Mouse (Mus musculus) MEL (cell line): ENCODE measurements at regions not wholly inside any gene's neighbourhood (a gene's known extent, or its start where the extent isn't known, plus 50 kb on each side); places are given as distances from the start of the nearest gene placed in this dataset.

Source experiments
- DNase-seq: peaks from one replicate; pipeline ENCODE4 v3.0.0; 2011; ENCODE audit warnings: low read depth, low spot score
- H3K27ac ChIP-seq: 2 replicates; pipeline ENCODE4 v1.5.1; 2012; ENCODE audit warnings: low read depth, mild to moderate bottlenecking, control low read depth, low read length, moderate library complexity; ENCODE audit not compliant: control insufficient read depth
- H3K27me3 ChIP-seq, 2 experiments: fragments of 150-350 bp in 1 of 2; sonication (generic) in 1 of 2; 2 replicates each; pipeline ENCODE4 v1.6.1; 2012; ENCODE audit warnings: low read length in 2 of 2, mild to moderate bottlenecking in 2 of 2, improper control_type of control experiment in 1 of 2, moderate library complexity in 1 of 2; ENCODE audit not compliant: insufficient read depth in 2 of 2, control insufficient read depth in 1 of 2
- H3K36me3 ChIP-seq, 2 experiments: 2 replicates each; pipeline ENCODE4 v1.6.1; 2012 to 2014; ENCODE audit warnings: low read length in 2 of 2, improper control_type of control experiment in 1 of 2, inconsistent platforms in 1 of 2, mild to moderate bottlenecking in 1 of 2; ENCODE audit not compliant: insufficient read depth in 2 of 2, control insufficient read depth in 1 of 2
- H3K4me1 ChIP-seq, 2 experiments: fragments of 150-350 bp in 1 of 2; sonication (generic) in 1 of 2; 2 replicates each; pipeline ENCODE4 v1.6.1; 2012; ENCODE audit warnings: low read length in 2 of 2, improper control_type of control experiment in 1 of 2, mild to moderate bottlenecking in 1 of 2; ENCODE audit not compliant: insufficient read depth in 2 of 2, control insufficient read depth in 1 of 2
- H3K4me3 ChIP-seq, 2 experiments: fragments of 150-350 bp in 1 of 2; sonication (generic) in 1 of 2; 2 replicates each; pipeline ENCODE4 v1.5.1; 2012; ENCODE audit warnings: low read depth in 2 of 2, low read length in 2 of 2, mild to moderate bottlenecking in 2 of 2, moderate library complexity in 2 of 2, control low read depth in 1 of 2, improper control_type of control experiment in 1 of 2; ENCODE audit not compliant: control insufficient read depth in 1 of 2, insufficient read depth in 1 of 2
- H3K79me2 ChIP-seq: 2 replicates; pipeline ENCODE4 v1.6.1; 2012; ENCODE audit warnings: mild to moderate bottlenecking, low read length, moderate library complexity; ENCODE audit not compliant: control insufficient read depth, poor library complexity, insufficient read depth
- H3K9ac ChIP-seq: 2 replicates; pipeline ENCODE4 v1.6.1; 2012; ENCODE audit warnings: low read depth, mild to moderate bottlenecking, control low read depth, low read length, moderate library complexity; ENCODE audit not compliant: control insufficient read depth, poor library complexity, severe bottlenecking
- H3K9me3 ChIP-seq: fragments of 150-350 bp; sonication (generic); replicated peaks from 2 replicates; pipeline ENCODE4 v1.6.1; 2012; ENCODE audit warnings: mild to moderate bottlenecking, low read length, improper control_type of control experiment, moderate library complexity; ENCODE audit not compliant: insufficient read depth
- CHD2 ChIP-seq: IDR thresholded peaks from 2 replicates; pipeline ENCODE4 v1.6.1; 2011; ENCODE audit warnings: low read length, improper control_type of control experiment
- E2F4 ChIP-seq: IDR thresholded peaks from 2 replicates; pipeline ENCODE4 v1.6.1; 2011; ENCODE audit warnings: low read depth, low read length, improper control_type of control experiment, borderline replicate concordance
- EP300 ChIP-seq, 2 experiments: IDR thresholded peaks; 2 replicates each; pipeline ENCODE4 v1.6.1; 2011; ENCODE audit warnings: improper control_type of control experiment in 2 of 2, low read length in 2 of 2, low read depth in 1 of 2, mild to moderate bottlenecking in 1 of 2
- GABPA ChIP-seq: IDR thresholded peaks from 2 replicates; pipeline ENCODE4 v1.6.1; 2012; ENCODE audit warnings: low read depth, mild to moderate bottlenecking, inconsistent platforms, low read length, improper control_type of control experiment, moderate library complexity
- GATA1 ChIP-seq: IDR thresholded peaks from 2 replicates; pipeline ENCODE4 v1.6.1; 2011; ENCODE audit warnings: low read depth, low read length, improper control_type of control experiment
- KAT2A ChIP-seq: conservative IDR thresholded peaks from 2 replicates; pipeline ENCODE4 v1.6.1; 2012; ENCODE audit warnings: low read depth, low read length, improper control_type of control experiment, inconsistent platforms
- MAX ChIP-seq: IDR thresholded peaks from 2 replicates; pipeline ENCODE4 v1.6.1; 2011; ENCODE audit warnings: low read length, improper control_type of control experiment
- MAZ ChIP-seq: IDR thresholded peaks from 2 replicates; pipeline ENCODE4 v1.6.1; 2012; ENCODE audit warnings: low read depth, mild to moderate bottlenecking, inconsistent platforms, low read length, improper control_type of control experiment
- MYB ChIP-seq: IDR thresholded peaks from 2 replicates; pipeline ENCODE4 v1.6.1; 2011; ENCODE audit warnings: mild to moderate bottlenecking, low read depth, low read length, improper control_type of control experiment
- NELFE ChIP-seq: IDR thresholded peaks from 2 replicates; pipeline ENCODE4 v1.6.1; 2011; ENCODE audit warnings: low read depth, low read length, improper control_type of control experiment
- NRF1 ChIP-seq: IDR thresholded peaks from 2 replicates; pipeline ENCODE4 v1.6.1; 2014; ENCODE audit warnings: low read depth, mild to moderate bottlenecking, inconsistent platforms, low read length, improper control_type of control experiment, moderate library complexity; ENCODE audit not compliant: poor library complexity, insufficient read depth, severe bottlenecking
- POLR2AphosphoS2 ChIP-seq: IDR thresholded peaks from 2 replicates; pipeline ENCODE4 v1.6.1; 2011; ENCODE audit warnings: low read length, improper control_type of control experiment
- RCOR1 ChIP-seq: IDR thresholded peaks from 2 replicates; pipeline ENCODE4 v1.6.1; 2012; ENCODE audit warnings: low read depth, mild to moderate bottlenecking, inconsistent platforms, low read length, improper control_type of control experiment
- SIN3A ChIP-seq: IDR thresholded peaks from 2 replicates; pipeline ENCODE4 v1.6.1; 2012; ENCODE audit warnings: low read length, improper control_type of control experiment, inconsistent platforms
- TAL1 ChIP-seq: IDR thresholded peaks from 2 replicates; pipeline ENCODE4 v1.6.1; 2012; ENCODE audit warnings: mild to moderate bottlenecking, inconsistent platforms, low read length, moderate library complexity, mixed read lengths
- USF2 ChIP-seq, 2 experiments: IDR thresholded peaks; 2 replicates each; pipeline ENCODE4 v1.6.1; 2011 to 2012; ENCODE audit warnings: improper control_type of control experiment in 2 of 2, low read length in 2 of 2, borderline replicate concordance in 1 of 2, inconsistent platforms in 1 of 2, low read depth in 1 of 2, mild to moderate bottlenecking in 1 of 2; ENCODE audit not compliant: insufficient read depth in 1 of 2
- ZKSCAN1 ChIP-seq: IDR thresholded peaks from 2 replicates; pipeline ENCODE4 v1.6.1; 2012; ENCODE audit warnings: low read depth, mild to moderate bottlenecking, inconsistent platforms, low read length, improper control_type of control experiment, moderate library complexity

- H3K9me3 ChIP-seq, result no peaks in the 10 kb centered on the region
- no peaks in the 10 kb centered on the region for H3K79me2 ChIP-seq
- no peak for TF ChIP-seq GATA1
- no peak for TF ChIP-seq GABPA
- TF ChIP-seq NRF1, result no peak
- TF ChIP-seq USF2 (IDR thresholded peaks at IDR 0.05; ENCODE audit: borderline replicate concordance in 1 of 2, insufficient read depth in 1 of 2, low read depth in 1 of 2, low read length in 2 of 2), result no peak
- H3K9ac ChIP-seq, result no peak overlapping the region
- H3K36me3 ChIP-seq, result no peaks in the 10 kb centered on the region
- DNase-seq, result no peak
- H3K4me3 ChIP-seq, result no peak overlapping the region
- H3K27me3 ChIP-seq, result no peaks in the 10 kb centered on the region
- no peaks in the 10 kb centered on the region for H3K4me1 ChIP-seq
- no peak overlapping the region for H3K27ac ChIP-seq
Observed at GRCm38 (mm10) chr6:112152535-112153364, 120.8 kb upstream of the Lmcd1 start.

- Histone ChIP-seq H3K4me3 (no peak overlapping the region), H3K27ac (no peak overlapping the region), H3K9me3 (no peaks in the 10 kb centered on the region), H3K4me1 (no peaks in the 10 kb centered on the region), H3K79me2 (no peaks in the 10 kb centered on the region)
- DNase-seq, result no peak
- TF ChIP-seq NELFE, result no peak
- TF ChIP-seq NRF1, result no peak
- no peak for TF ChIP-seq SIN3A
- no peak for TF ChIP-seq EP300 (IDR thresholded peaks at IDR 0.05; ENCODE audit: low read depth in 1 of 2, low read length in 2 of 2)
- no peak for TF ChIP-seq MAZ
- no peak for TF ChIP-seq CHD2
- TF ChIP-seq E2F4, result no peak
- TF ChIP-seq MYB, result no peak
- no peak for TF ChIP-seq RCOR1
- TF ChIP-seq KAT2A, result no peak
- TF ChIP-seq MAX, result no peak
- no peak for TF ChIP-seq TAL1
- no peak for TF ChIP-seq ZKSCAN1
- no peak for TF ChIP-seq POLR2AphosphoS2
- TF ChIP-seq, all 39 proteins: peak for 0
- Histone ChIP-seq H3K27me3 (no peaks in the 10 kb centered on the region), H3K36me3 (no peaks in the 10 kb centered on the region), H3K9ac (no peak overlapping the region)
Observed at GRCm38 (mm10) chr6:112167487-112167886, 106.1 kb upstream of the Lmcd1 start.
